Mouse (Mus musculus): ENCODE measurements at regions not wholly inside any gene's neighbourhood (a gene's known extent, or its start where the extent isn't known, plus 50 kb on each side); places are given as distances from the start of the nearest gene placed in this dataset.

DNA sequence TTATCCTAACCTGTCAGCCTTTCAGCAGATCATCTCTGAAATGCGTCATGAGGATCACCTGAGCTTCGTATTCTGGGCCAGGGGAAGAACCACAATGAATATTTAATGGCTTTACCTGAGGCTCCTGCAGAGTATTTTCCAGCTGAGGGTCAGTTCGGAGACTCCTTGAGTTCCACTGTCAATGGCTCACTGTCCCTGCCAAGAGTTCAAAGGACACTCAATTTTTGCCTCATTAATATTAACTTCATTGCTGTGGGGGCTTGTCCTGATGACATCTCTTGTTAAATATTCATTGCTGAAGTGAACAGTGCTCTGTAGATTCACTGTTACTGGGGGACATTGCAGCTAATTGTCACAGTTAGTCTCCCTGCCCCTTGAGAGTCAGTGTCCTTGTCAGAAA is 316.2 kb upstream of the Myt1l start:
- no peak for DNase-seq (ENCODE audit: low spot score)

DNA sequence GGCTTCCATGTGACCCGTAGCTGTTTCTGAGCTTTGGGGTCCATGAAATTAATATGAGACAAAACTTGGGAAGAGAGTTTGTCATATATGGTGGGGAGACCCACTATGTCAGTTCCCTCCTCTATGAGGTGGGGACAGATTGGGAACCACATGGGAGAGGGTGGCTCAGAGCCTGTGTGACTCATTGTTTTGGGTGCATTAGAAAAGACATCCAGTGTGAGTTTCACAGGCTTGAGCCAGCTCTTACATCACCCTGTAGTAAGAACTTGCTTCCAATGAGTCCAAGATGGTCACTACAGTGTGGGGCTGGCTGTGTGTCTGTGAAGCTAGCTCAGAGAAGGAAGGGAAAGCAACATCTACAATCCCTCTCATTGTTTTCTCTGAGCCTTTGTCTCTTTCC is 314.6 kb upstream of the Myt1l start:
- DNase-seq (ENCODE audit: low spot score) = no peak

DNA sequence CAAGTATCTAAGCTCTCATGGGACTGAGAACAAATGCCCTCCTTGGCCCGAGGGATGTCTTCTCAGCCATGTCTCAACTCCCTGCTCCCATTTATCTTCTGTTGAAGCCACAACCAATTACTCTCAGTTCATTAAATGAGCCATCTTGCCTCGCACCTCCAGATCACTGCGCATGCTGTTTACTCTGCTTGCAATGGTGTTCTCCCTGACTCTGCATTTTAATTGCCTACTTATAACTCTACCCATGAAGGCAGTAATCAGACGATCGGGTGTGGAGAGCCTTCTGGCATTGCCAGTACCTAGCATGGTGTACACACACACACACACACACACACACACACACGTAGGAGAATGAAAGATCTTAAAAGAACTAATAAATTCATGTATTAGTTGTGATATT is 306.1 kb upstream of the Myt1l start:
- DNase-seq (ENCODE audit: low spot score) = no peak

DNA sequence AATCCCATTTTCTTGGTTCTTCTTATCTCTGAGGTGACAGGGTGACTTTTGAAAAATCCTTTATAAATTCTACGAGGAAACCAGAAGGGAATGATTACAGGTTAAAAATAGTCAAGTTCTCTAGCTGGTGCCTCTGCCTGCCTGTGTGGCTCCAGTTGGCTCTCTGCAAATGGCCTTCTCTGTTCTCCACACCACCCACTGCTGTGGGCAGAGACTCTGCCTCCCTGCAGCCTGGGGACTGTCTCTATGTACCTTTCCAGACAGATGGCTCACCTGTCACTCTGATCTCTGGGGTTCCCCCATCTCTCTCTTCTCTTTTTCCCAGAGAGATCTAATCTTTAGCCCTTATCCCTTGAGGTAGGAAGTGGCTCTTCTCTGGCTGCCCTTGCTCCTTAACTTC is 302.2 kb upstream of the Myt1l start:
- no peak for DNase-seq (ENCODE audit: low spot score)

DNA sequence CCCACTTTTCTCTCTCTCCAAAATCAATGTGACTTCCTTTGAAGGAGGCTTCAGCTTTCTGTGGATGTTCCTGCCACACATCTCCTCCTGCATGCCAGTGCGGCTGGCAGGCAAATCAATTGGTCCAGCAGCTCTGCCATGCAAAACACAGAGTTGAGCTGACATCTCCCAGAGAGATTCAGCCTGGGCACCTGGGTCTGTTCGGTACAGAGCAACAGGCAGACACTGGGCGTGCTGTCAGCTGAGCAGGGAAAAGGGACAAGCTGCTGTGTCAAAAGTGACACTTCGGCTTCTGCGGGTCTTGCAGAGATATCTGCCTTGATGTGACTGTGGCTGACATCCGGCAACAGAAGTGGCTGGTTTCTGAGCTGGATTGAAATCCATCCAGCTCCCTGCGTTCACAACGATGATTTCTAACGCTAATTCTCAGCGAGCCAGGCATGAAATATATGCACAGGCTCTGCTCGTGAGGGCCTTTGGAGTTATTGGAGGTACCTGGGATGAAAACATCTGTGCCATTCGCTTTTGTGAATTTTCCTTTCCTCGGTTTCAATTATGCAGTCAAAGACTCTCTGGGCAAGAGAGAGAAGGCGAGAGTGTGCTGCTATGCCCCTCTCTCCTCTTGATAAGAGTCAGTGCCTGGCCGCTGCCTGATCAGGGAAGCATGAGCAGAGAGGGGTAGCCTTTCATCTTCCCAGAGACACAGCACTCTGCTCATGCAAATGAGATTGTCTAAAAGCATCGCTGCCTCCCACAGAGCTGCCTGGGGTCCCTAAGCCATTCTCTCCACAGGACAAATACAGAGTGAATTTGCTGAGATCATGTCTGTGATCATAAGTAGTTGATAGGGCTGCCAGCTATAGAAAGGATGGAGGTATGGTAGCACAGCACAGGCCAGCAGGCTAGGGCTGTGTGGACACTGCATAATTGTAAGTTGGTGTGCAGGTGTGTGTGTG is 295.4 kb upstream of the Myt1l start:
- no peak for DNase-seq (ENCODE audit: low spot score)

DNA sequence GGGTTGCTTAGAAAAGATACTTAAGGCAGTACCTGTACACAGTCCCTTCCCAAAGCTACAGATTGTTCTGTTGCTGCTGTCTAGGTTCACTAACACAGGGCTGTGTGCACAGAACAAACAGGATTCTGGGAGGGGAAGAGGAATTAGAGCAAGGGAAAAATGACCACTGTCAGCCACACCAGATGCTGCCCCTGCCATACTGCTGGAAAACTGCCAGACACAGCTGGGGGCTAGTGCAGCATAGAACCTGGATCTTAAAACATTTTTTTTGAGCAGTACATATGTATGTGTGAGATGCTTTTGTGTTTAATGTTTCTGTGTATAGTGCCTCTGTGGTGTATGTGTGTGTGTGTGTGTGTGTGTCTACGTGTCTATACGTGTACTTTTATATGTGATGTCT is 291.7 kb upstream of the Myt1l start:
- no peak for DNase-seq (ENCODE audit: low spot score)

DNA sequence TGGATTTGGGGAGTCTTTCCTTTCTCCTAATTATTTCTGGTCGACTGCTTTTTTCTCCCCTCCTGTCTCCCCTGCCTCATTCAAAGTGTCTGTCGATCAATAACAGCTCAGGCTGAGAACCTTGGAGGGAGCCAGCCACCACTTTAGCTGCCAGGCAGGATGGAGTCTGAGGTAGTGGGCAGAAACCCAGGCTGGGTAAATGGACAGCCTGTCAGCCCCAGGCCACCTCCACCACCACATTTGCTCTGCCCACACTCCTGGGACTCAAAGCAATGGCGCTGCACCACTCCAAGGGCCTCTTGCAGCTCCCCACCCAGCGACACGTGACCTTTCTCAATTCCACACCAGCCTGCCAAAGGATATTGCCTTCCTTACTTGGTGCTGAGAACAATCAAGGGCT is 290.7 kb upstream of the Myt1l start:
- DNase-seq (ENCODE audit: low spot score) = no peak

DNA sequence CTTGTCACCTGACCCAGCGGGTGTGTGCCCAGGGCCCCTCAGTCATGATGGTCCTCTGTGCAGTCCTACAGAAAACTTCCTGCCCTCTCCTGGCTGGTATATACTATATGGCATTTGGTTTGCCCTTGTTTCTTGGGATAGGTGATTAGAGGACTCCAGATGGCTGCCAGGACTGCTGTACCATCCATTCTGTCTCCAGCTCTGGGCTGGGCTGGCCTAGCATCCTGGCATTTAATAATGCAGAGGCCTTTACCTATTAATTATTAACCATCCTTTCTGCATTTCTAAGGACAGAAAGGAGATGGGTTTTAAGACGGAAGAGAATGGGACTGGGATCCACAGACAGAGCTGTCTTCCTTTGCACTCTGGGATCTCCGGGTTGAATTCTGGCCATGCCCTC is 288.7 kb upstream of the Myt1l start:
- DNase-seq (ENCODE audit: low spot score) = no peak

DNA sequence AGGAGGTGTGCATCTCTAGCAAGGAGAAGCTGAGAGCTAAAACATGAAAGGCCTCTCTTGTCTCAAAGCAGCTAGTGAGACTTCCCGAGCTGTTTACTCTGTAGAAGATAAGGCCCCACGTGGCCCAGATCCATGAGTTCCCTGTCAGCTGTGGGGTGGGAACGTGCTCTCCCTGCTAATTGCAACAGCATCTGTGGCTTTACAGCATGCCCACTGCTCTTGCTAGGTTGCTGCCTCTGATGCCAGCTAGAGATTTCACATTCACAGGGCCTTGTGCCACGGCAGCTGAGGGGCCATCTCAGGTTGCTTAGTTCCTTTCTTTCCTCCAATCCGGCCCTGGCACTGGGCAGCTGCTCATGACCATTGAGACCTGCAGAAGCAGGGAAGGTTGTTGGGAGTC is 288.2 kb upstream of the Myt1l start:
- no peak for DNase-seq (ENCODE audit: low spot score)

DNA sequence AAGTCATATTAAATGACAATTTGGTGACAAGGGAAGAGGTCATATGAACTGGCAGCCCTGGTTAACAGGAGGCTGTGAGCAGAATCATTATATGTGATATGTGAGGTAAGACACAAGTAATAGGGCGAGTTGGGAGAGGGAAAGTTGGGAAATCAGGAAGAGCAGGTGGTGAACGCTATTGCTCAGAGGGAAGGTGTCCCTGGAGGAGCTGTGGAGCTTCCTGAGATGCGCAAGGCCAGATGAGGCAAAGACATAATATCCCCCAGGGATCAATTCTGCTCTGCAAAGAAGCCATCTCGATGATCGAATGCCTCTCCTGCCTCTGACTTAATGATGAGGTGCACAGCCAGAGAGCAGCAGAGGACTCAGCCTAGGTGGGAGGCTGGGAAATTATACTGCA is 285.1 kb upstream of the Myt1l start:
- DNase-seq (ENCODE audit: low spot score) = no peak

DNA sequence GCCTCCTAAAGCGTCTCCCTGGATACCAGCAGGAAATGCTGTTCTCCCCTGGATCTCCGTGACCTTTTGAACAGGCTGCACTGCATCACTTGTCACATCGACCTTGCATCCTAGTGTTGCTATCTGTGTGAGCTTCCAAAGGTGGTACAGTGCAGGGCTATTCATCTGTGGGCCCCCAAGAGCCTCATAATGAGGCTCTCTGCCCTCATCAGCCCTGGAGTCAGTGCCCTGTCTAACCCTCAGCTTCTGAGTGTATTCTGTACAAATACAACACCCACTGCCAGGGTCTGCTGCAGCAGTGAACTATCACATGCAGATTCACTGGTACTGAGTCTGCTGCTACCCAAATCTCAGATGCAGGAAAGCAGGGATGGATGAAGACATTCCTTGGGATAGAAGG is 282.1 kb upstream of the Myt1l start:
- no peak for DNase-seq (ENCODE audit: low spot score)

DNA sequence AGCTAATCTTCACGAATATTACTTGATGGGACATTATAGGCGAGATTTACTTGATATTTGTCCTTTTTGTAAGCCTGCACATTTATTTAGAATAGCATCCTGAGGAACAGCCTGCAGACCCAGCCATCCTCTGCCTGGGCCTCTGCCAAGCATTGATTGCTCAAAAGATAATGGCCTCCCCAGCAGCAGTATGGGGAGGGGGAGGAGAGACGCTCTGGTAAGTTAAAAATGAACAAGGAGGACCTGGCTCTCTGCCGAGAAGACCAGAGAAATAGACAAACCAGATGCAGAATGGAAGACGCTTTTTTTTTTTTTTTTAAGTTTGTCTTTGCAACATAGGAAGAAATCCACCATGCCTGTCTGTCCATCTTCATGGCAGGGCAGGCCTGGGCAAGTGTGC is 280.8 kb upstream of the Myt1l start:
- no peak for DNase-seq (ENCODE audit: low spot score)

DNA sequence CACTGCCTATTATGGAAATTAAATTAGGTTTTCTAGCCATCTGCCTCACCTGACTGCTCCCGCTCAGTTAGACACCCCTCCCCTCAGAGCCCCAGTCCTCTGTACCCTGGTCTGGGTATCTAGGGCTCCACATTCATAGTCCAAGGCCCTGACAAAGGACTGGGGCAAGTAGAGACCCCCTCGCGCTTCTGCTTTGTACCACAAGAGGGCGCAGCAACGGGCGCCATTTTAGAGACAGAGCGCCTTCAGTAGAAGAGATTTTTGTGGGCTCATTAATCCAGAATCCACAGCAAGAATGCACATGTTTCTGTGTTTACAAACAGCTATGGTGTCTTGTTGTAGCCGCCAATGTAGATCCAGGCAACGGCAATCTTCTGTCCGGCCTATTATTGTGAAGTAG is 279.7 kb upstream of the Myt1l start:
- no peak for DNase-seq (ENCODE audit: low spot score)

DNA sequence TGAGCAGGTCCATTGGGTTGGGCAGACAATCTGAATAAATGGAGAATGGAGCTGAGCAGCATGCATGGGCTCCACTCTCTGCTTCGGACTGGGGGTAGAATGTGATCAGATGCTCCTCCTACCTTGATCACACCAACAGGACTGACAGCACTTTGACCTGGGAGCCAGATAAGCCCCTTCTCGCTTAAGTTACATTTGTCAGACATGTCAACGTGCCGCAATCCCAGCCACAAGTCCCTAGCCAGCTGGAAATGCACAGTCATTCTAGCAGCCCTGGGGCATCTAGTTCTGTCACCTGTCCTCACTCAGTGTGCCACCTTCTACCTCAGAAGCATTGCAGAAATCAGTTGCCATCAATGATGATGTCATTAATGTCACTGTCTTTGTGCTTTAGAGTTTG is 272.1 kb upstream of the Myt1l start:
- no peak for DNase-seq (ENCODE audit: low spot score)

DNA sequence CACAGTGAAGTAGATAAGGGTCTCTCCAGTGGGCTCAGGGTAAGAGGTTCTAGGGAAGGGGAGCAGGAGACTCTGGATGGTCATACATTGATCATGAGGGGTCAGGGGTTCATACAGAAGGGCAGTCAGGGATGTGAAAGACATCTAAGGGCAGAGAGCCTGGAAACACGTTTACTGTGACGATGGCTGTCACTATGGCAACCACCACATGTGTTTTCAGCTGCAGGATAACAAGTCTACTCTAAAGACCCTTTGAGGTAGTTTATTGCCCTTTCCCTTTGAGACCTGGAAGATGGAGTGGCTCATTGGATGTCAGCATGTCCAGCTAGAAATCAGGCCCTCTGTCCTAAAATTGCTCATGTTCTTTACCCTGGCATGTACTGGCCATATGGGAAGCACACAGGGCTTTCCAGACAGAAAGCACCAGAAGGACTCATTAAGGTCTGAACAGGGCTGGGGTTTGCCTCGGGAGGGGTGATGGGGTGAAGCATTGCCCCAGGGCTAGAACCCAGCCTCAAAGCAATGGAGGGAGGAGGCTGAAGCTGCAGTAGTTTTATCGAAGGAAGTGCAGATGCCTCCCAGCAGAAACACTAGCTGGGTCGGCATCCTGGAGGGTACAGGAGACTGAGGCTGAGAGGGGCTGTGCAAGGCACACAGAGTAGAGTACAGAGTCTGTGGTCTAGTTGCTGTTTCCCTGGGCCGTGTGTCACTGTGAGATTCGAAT is 271.0 kb upstream of the Myt1l start:
- DNase-seq (ENCODE audit: low spot score) = no peak

DNA sequence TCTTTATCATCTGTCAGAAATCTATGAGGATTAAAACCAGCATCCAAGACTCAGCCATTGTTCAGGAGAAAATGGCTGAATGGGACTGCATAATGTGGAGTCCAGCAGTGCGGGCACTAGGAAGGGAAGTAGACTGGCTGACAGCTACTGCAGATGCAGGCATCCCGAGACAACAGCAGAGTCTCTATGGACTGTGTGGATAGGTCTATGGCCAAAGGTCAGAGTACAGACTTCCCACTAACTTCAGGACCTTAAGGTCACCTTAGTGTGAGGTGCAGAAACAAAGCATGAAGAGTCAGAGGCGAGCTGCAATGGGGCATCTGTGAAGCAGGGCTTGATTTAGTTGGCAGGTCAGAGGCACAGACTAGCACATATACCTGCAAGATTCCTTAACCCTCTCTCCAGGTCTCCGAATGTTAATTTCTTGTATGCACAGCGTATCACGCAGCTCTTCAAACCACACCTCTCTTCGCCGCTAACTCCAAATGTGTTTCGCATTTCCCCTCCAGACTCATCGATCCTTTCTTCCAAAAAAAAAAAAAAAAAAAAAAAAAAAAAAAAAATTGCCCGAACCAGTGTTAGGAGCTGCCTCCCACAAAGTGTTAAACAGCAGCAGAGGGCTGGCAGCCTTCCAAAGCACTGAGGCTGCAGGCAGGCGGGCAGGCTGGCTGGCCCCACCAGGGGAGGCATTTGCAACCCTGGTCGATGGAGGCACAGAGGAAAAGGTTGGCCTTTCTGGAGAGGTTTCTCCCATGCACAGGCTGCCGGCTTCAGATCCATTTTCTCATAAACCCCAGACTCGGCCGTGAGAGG is 270.2 kb upstream of the Myt1l start:
- no peak for DNase-seq (ENCODE audit: low spot score)

DNA sequence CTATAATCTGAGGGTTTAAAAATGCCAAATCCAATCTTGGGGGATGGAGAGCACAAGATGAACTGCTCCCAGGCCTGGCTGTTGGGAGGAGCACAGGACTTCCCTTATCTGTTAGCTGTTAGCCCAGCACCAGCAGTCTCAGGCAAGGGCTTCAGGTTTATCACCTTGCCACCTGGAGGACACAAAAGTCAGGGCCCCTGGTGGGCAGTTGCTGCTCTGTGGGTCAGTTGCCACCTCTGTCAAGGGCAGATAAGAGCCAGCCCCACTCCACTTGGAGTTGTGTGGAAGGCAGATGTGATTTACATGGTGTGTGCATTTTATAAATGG is 269.7 kb upstream of the Myt1l start:
- no peak for DNase-seq (ENCODE audit: low spot score)

DNA sequence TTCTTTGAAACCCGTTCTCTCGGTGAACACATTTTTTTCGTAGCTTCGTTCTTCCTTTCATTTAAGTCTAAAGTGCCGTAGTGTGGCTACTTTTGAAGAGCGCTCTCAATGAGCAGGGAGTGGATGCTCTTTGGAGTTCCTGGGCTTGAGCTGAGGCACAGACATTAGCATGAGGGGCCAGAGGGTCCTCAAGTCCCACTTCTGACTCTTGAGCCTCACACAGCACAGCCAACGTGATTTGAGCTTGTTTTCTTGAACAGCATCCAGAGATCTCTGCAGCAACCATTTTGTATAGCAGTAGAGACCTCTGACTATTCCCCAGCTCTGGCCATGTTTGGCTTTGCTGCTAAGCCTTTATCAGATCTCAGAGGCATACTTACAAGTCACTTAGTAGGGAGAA is 269.2 kb upstream of the Myt1l start:
- DNase-seq (ENCODE audit: low spot score) = no peak

DNA sequence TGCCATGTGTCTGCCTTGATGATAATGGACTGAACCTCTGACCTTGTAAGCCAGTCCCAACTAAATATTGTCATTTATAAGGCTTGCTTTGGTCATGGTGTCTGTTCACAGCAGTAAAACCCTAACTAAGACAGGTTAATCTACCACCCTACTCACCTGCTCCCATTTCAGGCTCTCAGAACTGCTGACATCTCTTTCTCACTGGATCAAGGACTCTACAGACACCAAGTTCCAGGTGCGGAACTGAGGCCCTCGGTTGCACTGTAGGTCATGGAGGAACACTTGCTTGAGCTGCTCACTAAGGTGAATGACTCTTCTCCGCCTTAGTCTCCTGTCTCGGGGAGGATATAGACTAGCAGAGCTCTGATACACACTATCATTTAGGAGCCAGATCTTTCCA is 254.0 kb upstream of the Myt1l start:
- no peak for DNase-seq (ENCODE audit: low spot score)

DNA sequence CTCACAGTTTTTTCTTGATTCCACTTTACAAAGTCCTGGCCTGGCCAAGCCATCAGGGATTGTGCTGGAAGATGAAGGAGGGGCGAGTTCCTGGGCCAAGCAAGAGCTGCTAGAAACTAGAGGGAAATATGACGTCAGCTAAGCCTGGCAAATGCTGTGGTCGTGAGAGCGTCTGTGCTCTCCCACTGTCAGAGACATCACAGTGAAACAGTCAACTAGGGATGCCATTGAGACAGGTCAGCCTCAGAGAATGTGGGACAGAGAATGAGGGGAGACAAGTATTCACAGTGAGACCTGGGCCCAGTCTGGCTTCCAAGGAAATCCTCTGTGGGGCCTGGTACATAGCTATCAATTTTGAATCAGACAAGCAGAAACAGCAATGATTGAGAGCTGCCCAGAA is 252.5 kb upstream of the Myt1l start:
- DNase-seq (ENCODE audit: low spot score) = no peak

DNA sequence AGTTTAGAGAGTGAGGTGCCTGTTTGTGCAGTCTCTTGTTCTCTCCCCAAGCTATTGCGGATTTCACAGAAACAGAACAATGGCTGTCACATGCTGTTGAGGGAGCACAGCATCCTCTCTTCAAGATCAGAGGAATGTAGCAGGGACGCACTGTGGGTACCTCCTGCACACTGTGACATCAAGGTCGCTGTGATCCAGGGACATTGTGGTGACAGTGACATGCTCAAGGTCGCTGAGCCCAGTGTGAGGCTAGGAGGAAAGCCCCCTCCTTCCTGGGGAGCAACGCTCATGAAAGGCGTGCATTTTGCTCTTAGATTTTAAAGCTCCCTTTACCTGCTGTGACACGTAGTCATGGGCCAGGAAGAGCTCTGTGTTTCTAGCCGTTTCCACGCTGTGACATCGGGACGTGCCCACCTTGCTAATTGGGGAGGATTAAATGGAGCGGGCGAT is 248.5 kb upstream of the Myt1l start:
- no peak for DNase-seq (ENCODE audit: low spot score)

DNA sequence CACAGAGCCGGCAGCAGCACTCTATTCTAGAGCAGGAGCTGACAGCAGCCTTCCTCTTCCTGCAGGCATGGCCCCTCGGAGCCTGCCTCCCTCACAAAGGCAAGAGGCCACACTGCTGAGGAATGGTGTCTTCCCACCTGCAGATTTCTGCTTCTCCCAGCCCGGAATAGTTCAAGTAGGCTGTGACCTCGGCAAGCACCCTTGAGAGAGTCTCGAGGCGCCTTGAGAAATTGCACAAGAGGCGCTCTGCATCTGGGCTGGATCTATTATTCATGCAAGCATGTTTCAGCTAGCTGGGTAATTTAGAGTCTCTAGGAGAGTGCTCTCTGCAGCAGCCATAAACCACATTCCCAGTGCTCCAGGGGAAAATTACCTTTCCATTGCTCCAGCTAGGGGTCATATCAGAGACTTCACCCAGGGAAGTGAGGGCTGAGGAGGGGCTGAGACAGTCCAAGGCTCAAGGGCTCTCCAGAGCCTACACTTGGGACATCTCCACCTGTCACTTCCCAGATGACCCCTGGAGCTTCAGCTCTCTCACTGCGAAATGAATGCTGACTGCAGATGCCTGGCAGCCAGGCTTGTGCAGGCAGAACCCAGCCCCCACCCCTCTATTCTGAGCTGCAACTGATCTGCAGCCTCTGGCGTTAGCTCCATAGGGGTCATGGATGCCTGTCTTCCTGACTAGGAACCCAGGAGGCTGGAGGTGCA is 247.9 kb upstream of the Myt1l start:
- no peak for DNase-seq (ENCODE audit: low spot score)
